In the genomic region with DNA sequence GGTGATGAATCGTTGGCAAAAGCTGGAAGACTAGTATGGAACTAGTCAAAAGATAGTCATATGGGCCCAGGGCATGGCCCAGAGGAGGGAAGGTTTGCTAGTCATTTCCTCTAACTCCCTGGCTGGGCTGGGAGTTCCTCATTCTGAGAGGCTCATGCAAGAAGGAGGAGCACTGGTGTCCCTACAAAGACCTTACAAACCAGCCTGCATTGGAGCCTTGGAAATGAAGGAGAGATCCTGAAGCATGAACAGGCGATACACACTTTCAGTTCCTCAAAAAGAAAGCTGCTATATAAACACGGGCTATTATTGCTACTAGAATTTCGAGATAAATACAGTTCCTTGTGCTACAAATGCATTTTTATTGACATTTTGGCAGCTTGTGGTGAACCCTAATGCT, we compare ENCODE assay signal across 18 mouse cellular contexts. TPM values are rescaled to one million over a fixed set of nuclear protein-coding genes. Genes with fewer than 3 reads are reported as not detected.
DNase-seq lines count a peak whose midpoint lies in the region; ATAC-seq and TF ChIP-seq lines count a peak whose summit lies in the region.
"Had no signal": no experiment of that assay in that cellular context is flagged by ENCODE, and none has a peak within 500 bp of the region (broad histone marks: within the 10 kb centered on the region; RNA-seq: fewer than 3 reads in every experiment).

No protein-coding gene starts in this region.

- no peak overlapping the region for H3K9ac ChIP-seq in midbrain, embryonic 11.5 days (ENCODE audit: low read length)
- H3K9ac ChIP-seq in midbrain, postnatal 0 days (replicated peaks; ENCODE audit: low read length, poor library complexity, severe bottlenecking) = no peak overlapping the region
- H3K9ac ChIP-seq: heart, embryonic 15.5 days; hindbrain, embryonic 15.5 days; limb, embryonic 13.5 days had no signal

- H3K9me3 ChIP-seq in midbrain, embryonic 11.5 days (ENCODE audit: control insufficient read depth, low read length) = no peaks in the 10 kb centered on the region
- no peaks in the 10 kb centered on the region for H3K9me3 ChIP-seq in midbrain, postnatal 0 days (ENCODE audit: low read length)
- H3K9me3 ChIP-seq: heart, embryonic 15.5 days; hindbrain, embryonic 15.5 days; limb, embryonic 13.5 days had no signal

- H3K27ac ChIP-seq in midbrain, embryonic 11.5 days (ENCODE audit: low read depth, low read length) = no peak overlapping the region
- no peak overlapping the region for H3K27ac ChIP-seq in midbrain, postnatal 0 days (ENCODE audit: low read depth, low read length)
- peak overlapping the region; percentile 93 for H3K27ac ChIP-seq in macrophage
- H3K27ac ChIP-seq: heart, embryonic 15.5 days; hindbrain, embryonic 15.5 days; limb, embryonic 13.5 days had no signal

- no peaks in the 10 kb centered on the region for H3K27me3 ChIP-seq in midbrain, embryonic 11.5 days (ENCODE audit: control insufficient read depth, insufficient read depth, low read length)
- H3K27me3 ChIP-seq in midbrain, postnatal 0 days (ENCODE audit: insufficient read depth, low read length) = no peaks in the 10 kb centered on the region
- H3K27me3 ChIP-seq: heart, embryonic 15.5 days; hindbrain, embryonic 15.5 days; limb, embryonic 13.5 days had no signal

- ATAC-seq in midbrain, embryonic 11.5 days (ENCODE audit: low FRiP score) = no peak
- no peak for ATAC-seq in midbrain, postnatal 0 days (ENCODE audit: low FRiP score)
- ATAC-seq: forebrain, embryonic 14.5 days had no signal

- no peaks in the 10 kb centered on the region for H3K4me1 ChIP-seq in midbrain, embryonic 11.5 days (ENCODE audit: control insufficient read depth, insufficient read depth, low read length)
- H3K4me1 ChIP-seq in midbrain, postnatal 0 days (ENCODE audit: insufficient read depth, low read length) = no peaks in the 10 kb centered on the region
- H3K4me1 ChIP-seq: hindbrain, embryonic 15.5 days had no signal

- WGBS in midbrain, embryonic 11.5 days = 82% methylated on average over 4 of the region's 4 CpGs
- WGBS in midbrain, postnatal 0 days = 87% methylated on average over 4 of the region's 4 CpGs
- 0% methylated on average over 4 of the region's 4 CpGs for WGBS in macrophage (ENCODE audit: missing documents)

- no peaks in the 10 kb centered on the region; the same call in 1 of the 2 replicates for H3K79me2 ChIP-seq in macrophage (ENCODE audit: inconsistent target)

- no peak for TF ChIP-seq CTCF in midbrain, postnatal 0 days (IDR thresholded peaks at IDR 0.05)

- H3K4me2 ChIP-seq in midbrain, embryonic 11.5 days = no peak overlapping the region
- no peak overlapping the region for H3K4me2 ChIP-seq in midbrain, postnatal 0 days (ENCODE audit: low read depth, low read length, poor library complexity, severe bottlenecking)
- H3K4me2 ChIP-seq: heart, embryonic 15.5 days; hindbrain, embryonic 15.5 days; limb, embryonic 13.5 days had no signal

- intact Hi-C loops in heart, postnatal 25 days (cut with DNase I) = no loop called here

- H3K36me3 ChIP-seq in midbrain, embryonic 11.5 days (ENCODE audit: control insufficient read depth, insufficient read depth, low read length) = no peaks in the 10 kb centered on the region
- peaks cover 8% of the 10 kb centered on the region; the same call in 1 of the 2 replicates for H3K36me3 ChIP-seq in midbrain, postnatal 0 days (ENCODE audit: insufficient read depth, low read length)
- peaks cover 29% of the 10 kb centered on the region for H3K36me3 ChIP-seq in macrophage (ENCODE audit: inconsistent target)

- H3K4me3 ChIP-seq in midbrain, embryonic 11.5 days (ENCODE audit: low read depth, low read length) = no peak overlapping the region
- H3K4me3 ChIP-seq in midbrain, postnatal 0 days (ENCODE audit: low read depth, low read length) = no peak overlapping the region
- no peak overlapping the region for H3K4me3 ChIP-seq in macrophage (ENCODE audit: inconsistent target)
- H3K4me3 ChIP-seq: heart, embryonic 15.5 days; hindbrain, embryonic 15.5 days; limb, embryonic 13.5 days had no signal

- DNase-seq in heart, adult 11 months = peak; percentile 95
- no peak for DNase-seq in heart, postnatal 25 days (ENCODE audit: low spot score)
- DNase-seq in midbrain, embryonic 11.5 days (ENCODE audit: low spot score, missing footprints) = peak; percentile 2
- no peak for DNase-seq in midbrain, postnatal 0 days (ENCODE audit: low spot score)
- DNase-seq in spleen, adult 12 weeks (ENCODE audit: low spot score) = no peak
- DNase-seq in embryo, embryonic 9.5 days (ENCODE audit: extremely low spot score) = no peak
- DNase-seq in ovary, postnatal 36 days (ENCODE audit: low spot score) = no peak
- DNase-seq: cerebellum, adult 11 months; kidney, adult 11 months; kidney, postnatal 10 days; midbrain, embryonic 14.5 days; right cerebral cortex, postnatal 4 days; thymus, adult 2 months had no signal

RNA-seq across cellular contexts. Expression of gene Icam2, which starts 40.2 kb away (rescaled TPM):
- 10 to 100 TPM; 26.1 to 32.0 TPM for total RNA-seq in heart, postnatal 25 days (2021)
- polyA plus RNA-seq in midbrain, embryonic 11.5 days (2014; fragmentation: Nextera tagmentation; extraction: Ambion mirVana) = 15.8 and 16.9 TPM in 2 replicates
- 11.9 and 15.5 TPM in 2 replicates for total RNA-seq in midbrain, postnatal 0 days (2014; rRNA removed)
- polyA plus RNA-seq in midbrain, postnatal 0 days (2015; fragmentation: Nextera tagmentation; extraction: Ambion mirVana) = 7.4 and 8.7 TPM in 2 replicates
- total RNA-seq in macrophage (2018; cell fraction: chromatin; rRNA removed) = 1 to 10 TPM in 15 of 26 experiments, under 1 TPM in 4, not detected in 7; 0.86 to 6.4 (median 2.3) TPM
- total RNA-seq in macrophage (2018; cell fraction: cytosol; rRNA removed) = 10 to 100 TPM in 1 of 26 experiments, 1 to 10 TPM in 25; 3.2 to 14.2 (median 6.2) TPM
- 10 to 100 TPM in 4 of 26 experiments, 1 to 10 TPM in 22; 1.2 to 12.4 (median 6.3) TPM for total RNA-seq in macrophage (2018; cell fraction: nucleus; rRNA removed)
- polyA plus RNA-seq in macrophage (2018) = 4.3 to 7.9 TPM (median 7.0 TPM) in 3 replicates

RNA-seq across cellular contexts. Expression of gene Ern1, which starts 59.5 kb away (rescaled TPM):
- 10 to 100 TPM; 10.0 to 10.2 TPM for total RNA-seq in heart, postnatal 25 days (2021)
- 4.6 and 5.5 TPM in 2 replicates for polyA plus RNA-seq in midbrain, embryonic 11.5 days (2014; fragmentation: Nextera tagmentation; extraction: Ambion mirVana)
- 10.1 and 10.3 TPM in 2 replicates for total RNA-seq in midbrain, postnatal 0 days (2014; rRNA removed)
- polyA plus RNA-seq in midbrain, postnatal 0 days (2015; fragmentation: Nextera tagmentation; extraction: Ambion mirVana) = 2.2 and 3.7 TPM in 2 replicates
- total RNA-seq in macrophage (2018; cell fraction: chromatin; rRNA removed) = 100 to 1,000 TPM; 107 to 506 (median 204) TPM
- total RNA-seq in macrophage (2018; cell fraction: cytosol; rRNA removed) = 10 to 100 TPM; 25.3 to 66.2 (median 31.2) TPM
- 100 to 1,000 TPM in 24 of 26 experiments, 10 to 100 TPM in 2; 74.2 to 310 (median 147) TPM for total RNA-seq in macrophage (2018; cell fraction: nucleus; rRNA removed)
- 17.0 to 28.6 TPM (median 18.0 TPM) in 3 replicates for polyA plus RNA-seq in macrophage (2018)

Comparison
In these comparisons a context has a peak if more than half of its experiments do, and no peak if none do; other contexts are left out.
1. DNase-seq: peak in heart, adult 11 months (single experiment) and midbrain, embryonic 11.5 days (single experiment); none in heart, postnatal 25 days (single experiment), midbrain, postnatal 0 days (single experiment), spleen, adult 12 weeks (single experiment), embryo, embryonic 9.5 days (single experiment) and ovary, postnatal 36 days (single experiment).